Mouse (Mus musculus): ENCODE results near the gene Sh2d2a.
A peak's percentile ranks its signal among the peaks of the same experiment; 100 is the strongest.
"Not testable (repeated sequence)": the region's sequence is repeated elsewhere in the genome, so short reads cannot be mapped to it uniquely, and the experiment has no call there.

Sh2d2a gene

GRCm38 (mm10) chr3:87846650-87847110 lies at the start of gene Sh2d2a:
Gene Sh2d2a, plus strand, starts transcription at chr3:87846755.
- no peak for DNase-seq

GRCm38 (mm10) chr3:87801681-87802080 lies 44.9 kb upstream of the Sh2d2a start:
- peak; percentile 33 for DNase-seq

GRCm38 (mm10) chr3:87804038-87804677 lies 42.4 kb upstream of the Sh2d2a start:
- DNase-seq: no peak

GRCm38 (mm10) chr3:87809322-87809962 lies 37.1 kb upstream of the Sh2d2a start:
- no peak for DNase-seq

- DNase-seq: no peak
These were observed 35.3 kb upstream of the Sh2d2a start for GRCm38 (mm10) chr3:87811297-87811696.

- DNase-seq: no peak
These were observed 34.1 kb upstream of the Sh2d2a start for GRCm38 (mm10) chr3:87812413-87812812.

- no peak for DNase-seq
These were observed 33.7 kb upstream of the Sh2d2a start for GRCm38 (mm10) chr3:87812873-87813272.

- DNase-seq: no peak
These were observed 30.4 kb upstream of the Sh2d2a start for GRCm38 (mm10) chr3:87816166-87816565.

- DNase-seq: peak; percentile 56
These were observed 29.9 kb upstream of the Sh2d2a start for GRCm38 (mm10) chr3:87816646-87817093.

GRCm38 (mm10) chr3:87818226-87818625 lies 28.3 kb upstream of the Sh2d2a start:
- no peak for DNase-seq

GRCm38 (mm10) chr3:87824206-87824605 lies 22.3 kb upstream of the Sh2d2a start, which contains the start of gene Pear1:
Gene Pear1, minus strand, starts transcription at chr3:87824306.
- not testable (repeated sequence) for DNase-seq

- no peak for DNase-seq
These were observed 18.1 kb upstream of the Sh2d2a start for GRCm38 (mm10) chr3:87828435-87828834.

GRCm38 (mm10) chr3:87829025-87829424 lies 17.5 kb upstream of the Sh2d2a start:
- no peak for DNase-seq

GRCm38 (mm10) chr3:87832109-87832859 lies 14.3 kb upstream of the Sh2d2a start:
- DNase-seq: no peak

- DNase-seq: no peak
These were observed 13.1 kb upstream of the Sh2d2a start for GRCm38 (mm10) chr3:87833482-87833881.

GRCm38 (mm10) chr3:87838622-87839021 lies 7.9 kb upstream of the Sh2d2a start:
- DNase-seq: peak; percentile 30

- no peak for DNase-seq
These were observed 5.7 kb upstream of the Sh2d2a start for GRCm38 (mm10) chr3:87840858-87841257.

GRCm38 (mm10) chr3:87844981-87845380 lies 1.6 kb upstream of the Sh2d2a start:
- no peak for DNase-seq

GRCm38 (mm10) chr3:87846186-87846585 lies 369 bp upstream of the Sh2d2a start:
- DNase-seq: no peak

GRCm38 (mm10) chr3:87847680-87848079 lies 1.1 kb downstream of the Sh2d2a start:
- no peak for DNase-seq

GRCm38 (mm10) chr3:87849117-87849516 lies 2.6 kb downstream of the Sh2d2a start:
- DNase-seq: no peak

GRCm38 (mm10) chr3:87854795-87855568 lies 8.4 kb downstream of the Sh2d2a start:
- DNase-seq: no peak

- DNase-seq: no peak
These were observed 9.4 kb downstream of the Sh2d2a start for GRCm38 (mm10) chr3:87855936-87856335.

Measured in cerebellum, adult 9-11 months (tissue).